Mouse (Mus musculus) embryonic facial prominence, embryonic 12.5 days (tissue): ENCODE data around the gene Prc1. TPM values are rescaled to one million over a fixed set of nuclear protein-coding genes. Genes with fewer than 3 reads are reported as not detected.

Experiments
- ATAC-seq: fragments of 200-750 bp; cut with Nextera tagmentation; 2 replicates; pipeline ENCODE4 v1.8.0; 2017; ENCODE audit not compliant: insufficient number of reproducible peaks, insufficient read depth, low FRiP score, low TSS enrichment
- H3K27ac ChIP-seq: fragments of 300-500 bp; sonication (generic); 2 replicates; pipeline ENCODE4 v1.5.1; 2016; ENCODE audit warnings: mild to moderate bottlenecking
- H3K27me3 ChIP-seq: fragments of 300-500 bp; sonication (generic); 2 replicates; pipeline ENCODE4 v1.6.1; 2016; ENCODE audit warnings: mild to moderate bottlenecking, moderate library complexity
- H3K36me3 ChIP-seq: fragments of 300-500 bp; sonication (generic); 2 replicates; pipeline ENCODE4 v1.6.1; 2016; ENCODE audit warnings: mild to moderate bottlenecking
- H3K4me1 ChIP-seq: fragments of 300-500 bp; sonication (generic); 2 replicates; pipeline ENCODE4 v1.6.1; 2016
- H3K4me2 ChIP-seq: fragments of 300-500 bp; sonication (generic); replicated peaks from 2 replicates; pipeline ENCODE4 v1.6.1; 2016; ENCODE audit warnings: mild to moderate bottlenecking, moderate library complexity
- H3K4me3 ChIP-seq: fragments of 300-500 bp; sonication (generic); 2 replicates; pipeline ENCODE4 v1.5.1; 2016; ENCODE audit warnings: mild to moderate bottlenecking
- H3K9ac ChIP-seq: fragments of 300-500 bp; sonication (generic); 2 replicates; pipeline ENCODE4 v1.6.1; 2016; ENCODE audit warnings: mild to moderate bottlenecking, moderate library complexity
- H3K9me3 ChIP-seq: fragments of 300-500 bp; sonication (generic); 2 replicates; pipeline ENCODE4 v1.6.1; 2016; ENCODE audit warnings: mild to moderate bottlenecking, moderate library complexity
- WGBS: fragments of 180-500 bp; shearing (Covaris S2); methylation state at CpG from one replicate; pipeline ENCODE4 v1.1.7; 2016; 5-methylcytosine and 5-hydroxymethylcytosine counted together
- polyA plus RNA-seq: library from polyadenylated mRNA; unstranded; fragments of >200 nt; fragmentation: Nextera tagmentation; extraction: Ambion mirVana; gene quantifications from 2 replicates; pipeline ENCODE4 v1.2.1, GENCODE M21; 2016

Gene Prc1
- polyA plus RNA-seq, 1 experiment from 2014 or later = 136 TPM

GRCm38 (mm10) chr7:80358039-80358438, 63.8 kb downstream of the Prc1 start:
- Histone ChIP-seq H3K36me3 (peaks cover 84% of the 10 kb centered on the region), H3K4me2 (no peak overlapping the region), H3K9me3 (no peaks in the 10 kb centered on the region), H3K9ac (no peak overlapping the region), H3K4me3 (no peak overlapping the region), H3K27me3 (no peaks in the 10 kb centered on the region), H3K4me1 (no peaks in the 10 kb centered on the region), H3K27ac (no peak overlapping the region)
- WGBS = 71% methylated on average over 4 of the region's 4 CpGs
- 0 out of 2 replicates have a peak, but pooled peaks have one; percentile 42 for ATAC-seq

GRCm38 (mm10) chr7:80360435-80360834, 66.2 kb downstream of the Prc1 start:
- Histone ChIP-seq H3K4me1 (no peaks in the 10 kb centered on the region), H3K27ac (no peak overlapping the region), H3K4me2 (no peak overlapping the region), H3K36me3 (peaks cover 87% of the 10 kb centered on the region), H3K9ac (no peak overlapping the region), H3K4me3 (no peak overlapping the region), H3K27me3 (no peaks in the 10 kb centered on the region), H3K9me3 (no peaks in the 10 kb centered on the region)
- WGBS = 63% methylated on average over 3 of the region's 3 CpGs
- no peak for ATAC-seq

DNA sequence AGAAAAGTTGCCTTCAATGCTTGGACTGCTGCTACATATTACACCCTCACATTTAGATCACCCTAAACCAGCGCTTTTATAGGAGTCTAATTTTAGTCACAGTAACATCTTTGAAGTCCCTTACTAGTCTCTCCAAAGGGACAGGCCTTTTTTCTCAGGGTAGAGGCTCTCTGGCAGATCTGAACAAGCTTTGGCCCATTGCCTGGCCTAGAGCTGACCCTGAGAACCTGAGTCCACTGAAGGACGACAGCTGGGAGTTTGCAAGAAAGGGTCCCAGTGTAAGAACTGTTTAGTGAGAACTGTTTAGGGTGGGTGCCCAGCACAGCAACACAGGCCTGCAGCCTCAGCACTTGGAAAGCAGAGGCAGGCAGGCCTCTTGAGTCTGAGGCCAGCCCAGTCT, 71.5 kb downstream of the Prc1 start:
- Histone ChIP-seq H3K4me3 (no peak overlapping the region), H3K27me3 (no peaks in the 10 kb centered on the region), H3K36me3 (peaks cover 71% of the 10 kb centered on the region), H3K4me1 (peaks cover 15% of the 10 kb centered on the region), H3K9me3 (no peaks in the 10 kb centered on the region), H3K4me2 (no peak overlapping the region), H3K9ac (no peak overlapping the region), H3K27ac (no peak overlapping the region)
- WGBS = 84% methylated on average over 2 of the region's 2 CpGs
- ATAC-seq = no peak

Other genes starting within 250 kb of the Prc1 start
- 495 and 498 TPM in 2 replicates for gene Idh2, start 179.1 kb upstream of the Prc1 start, polyA plus RNA-seq
- gene Sema4b, start 107.6 kb upstream of the Prc1 start, polyA plus RNA-seq = 14.6 and 14.9 TPM in 2 replicates
- gene Cib1, start 61.6 kb upstream of the Prc1 start, polyA plus RNA-seq = 54.2 and 56.0 TPM in 2 replicates
- 3.7 and 4.0 TPM in 2 replicates for gene Gdpgp1, start 61.6 kb upstream of the Prc1 start, polyA plus RNA-seq
- gene Ttll13, start 48.1 kb upstream of the Prc1 start, polyA plus RNA-seq = 0.59 and 1.2 TPM in 2 replicates
- gene Ngrn, start 33.2 kb upstream of the Prc1 start, polyA plus RNA-seq = 56.2 and 59.6 TPM in 2 replicates
- gene Vps33b, start 24.8 kb upstream of the Prc1 start, polyA plus RNA-seq = 14.5 and 14.9 TPM in 2 replicates
- 14.3 and 15.9 TPM in 2 replicates for gene Rccd1, start 30.0 kb downstream of the Prc1 start, polyA plus RNA-seq
- gene Unc45a, start 46.6 kb downstream of the Prc1 start, polyA plus RNA-seq = 60.3 and 61.0 TPM in 2 replicates
- 23.2 and 27.4 TPM in 2 replicates for gene Hddc3, start 48.7 kb downstream of the Prc1 start, polyA plus RNA-seq
- gene Man2a2, start 76.9 kb downstream of the Prc1 start, polyA plus RNA-seq = 31.0 and 31.6 TPM in 2 replicates
- 11.0 and 12.2 TPM in 2 replicates for gene Fes, start 93.5 kb downstream of the Prc1 start, polyA plus RNA-seq
- 9.7 and 10.7 TPM in 2 replicates for gene Furin, start 111.0 kb downstream of the Prc1 start, polyA plus RNA-seq
- 36.2 and 37.6 TPM in 2 replicates for gene Blm, start 240.7 kb downstream of the Prc1 start, polyA plus RNA-seq